Mouse (Mus musculus): ENCODE results near the gene Ttll4. TPM values are rescaled to one million over a fixed set of nuclear protein-coding genes. Genes with fewer than 3 reads are reported as not detected.

Ttll4 gene
- polyA plus RNA-seq, 1 experiment = 42.5 TPM

- H3K4me1 ChIP-seq (ENCODE audit: control insufficient read depth, insufficient read depth, low read length) = peaks cover 7% of the 10 kb centered on the region; the same call in 1 of the 2 replicates
- TF ChIP-seq CTCF (IDR thresholded peaks at IDR 0.05; ENCODE audit: borderline replicate concordance, insufficient read depth, low read length) (no peak; the same call in 1 of the 2 replicates), POLR2A (IDR thresholded peaks at IDR 0.05; ENCODE audit: low read depth, low read length) (no peak)
- H3K4me3 ChIP-seq (ENCODE audit: insufficient read depth, low read length) = no peak within 1 kb of the TSS
- no peak within 1 kb of the TSS for H3K27ac ChIP-seq (ENCODE audit: insufficient read depth, low read length)
Measured at GRCm38 (mm10) chr1:74748643-74749271, 87.2 kb downstream of the Ttll4 start, which contains the start of gene Prkag3. Prkag3 (minus strand) TSS chr1:74749221.

- peaks cover 5% of the 10 kb centered on the region; the same call in 1 of the 2 replicates for H3K4me1 ChIP-seq (ENCODE audit: control insufficient read depth, insufficient read depth, low read length)
- TF ChIP-seq POLR2A (IDR thresholded peaks at IDR 0.05; ENCODE audit: low read depth, low read length) (no peak), CTCF (IDR thresholded peaks at IDR 0.05; ENCODE audit: borderline replicate concordance, insufficient read depth, low read length) (no peak)
- no peak overlapping the region for H3K4me3 ChIP-seq (ENCODE audit: insufficient read depth, low read length)
- no peak overlapping the region for H3K27ac ChIP-seq (ENCODE audit: insufficient read depth, low read length)
Measured at GRCm38 (mm10) chr1:74749301-74749700, 87.8 kb downstream of the Ttll4 start.

GRCm38 (mm10) chr1:74750683-74751082, 89.1 kb downstream of the Ttll4 start:
- Histone ChIP-seq H3K27ac (ENCODE audit: insufficient read depth, low read length) (no peak overlapping the region), H3K4me1 (ENCODE audit: control insufficient read depth, insufficient read depth, low read length) (peaks cover 3% of the 10 kb centered on the region; the same call in 1 of the 2 replicates), H3K4me3 (ENCODE audit: insufficient read depth, low read length) (no peak overlapping the region)
- no peak for TF ChIP-seq POLR2A (IDR thresholded peaks at IDR 0.05; ENCODE audit: low read depth, low read length)
- no peak for TF ChIP-seq CTCF (IDR thresholded peaks at IDR 0.05; ENCODE audit: borderline replicate concordance, insufficient read depth, low read length)

GRCm38 (mm10) chr1:74752150-74752549, 90.6 kb downstream of the Ttll4 start:
- Histone ChIP-seq H3K4me3 (ENCODE audit: insufficient read depth, low read length) (no peak overlapping the region), H3K4me1 (ENCODE audit: control insufficient read depth, insufficient read depth, low read length) (peaks cover 3% of the 10 kb centered on the region; the same call in 1 of the 2 replicates), H3K27ac (ENCODE audit: insufficient read depth, low read length) (no peak overlapping the region)
- no peak for TF ChIP-seq POLR2A (IDR thresholded peaks at IDR 0.05; ENCODE audit: low read depth, low read length)
- no peak for TF ChIP-seq CTCF (IDR thresholded peaks at IDR 0.05; ENCODE audit: borderline replicate concordance, insufficient read depth, low read length)

GRCm38 (mm10) chr1:74752833-74753232, 91.3 kb downstream of the Ttll4 start:
- TF ChIP-seq POLR2A (IDR thresholded peaks at IDR 0.05; ENCODE audit: low read depth, low read length) (no peak), CTCF (IDR thresholded peaks at IDR 0.05; ENCODE audit: borderline replicate concordance, insufficient read depth, low read length) (no peak)
- Histone ChIP-seq H3K27ac (ENCODE audit: insufficient read depth, low read length) (no peak overlapping the region), H3K4me3 (ENCODE audit: insufficient read depth, low read length) (no peak overlapping the region), H3K4me1 (ENCODE audit: control insufficient read depth, insufficient read depth, low read length) (peaks cover 3% of the 10 kb centered on the region; the same call in 1 of the 2 replicates)

Other genes starting within 250 kb of the Ttll4 start
- 50.7 and 51.9 TPM in 2 replicates for gene Cnot9, start 155.7 kb upstream of the Ttll4 start, polyA plus RNA-seq (2011; ENCODE audit: insufficient read length, low read depth, missing spikeins)
- 0.30 and 1.8 TPM in 2 replicates for gene Plcd4, start 118.9 kb upstream of the Ttll4 start, polyA plus RNA-seq (2011; ENCODE audit: insufficient read length, low read depth, missing spikeins)
- 15.8 and 21.0 TPM in 2 replicates for gene Usp37, start 117.5 kb upstream of the Ttll4 start, polyA plus RNA-seq (2011; ENCODE audit: insufficient read length, low read depth, missing spikeins)
- 12.6 and 15.1 TPM in 2 replicates for gene Zfp142, start 73.5 kb upstream of the Ttll4 start, polyA plus RNA-seq (2011; ENCODE audit: insufficient read length, low read depth, missing spikeins)
- 14.5 and 16.8 TPM in 2 replicates for gene Bcs1l, start 73.5 kb upstream of the Ttll4 start, polyA plus RNA-seq (2011; ENCODE audit: insufficient read length, low read depth, missing spikeins)
- gene Rnf25, start 60.3 kb upstream of the Ttll4 start, polyA plus RNA-seq (2011; ENCODE audit: insufficient read length, low read depth, missing spikeins) = 50.6 and 56.1 TPM in 2 replicates
- 4.4 and 7.0 TPM in 2 replicates for gene Stk36, start 60.3 kb upstream of the Ttll4 start, polyA plus RNA-seq (2011; ENCODE audit: insufficient read length, low read depth, missing spikeins)
- gene Cyp27a1, start 51.8 kb downstream of the Ttll4 start, polyA plus RNA-seq (2011; ENCODE audit: insufficient read length, low read depth, missing spikeins) = 0.51 and 2.1 TPM in 2 replicates
- gene Prkag3, start 87.5 kb downstream of the Ttll4 start, polyA plus RNA-seq (2011; ENCODE audit: insufficient read length, low read depth, missing spikeins) = 0.26 and 0.32 TPM in 2 replicates
- not detected in 2 replicates for gene Wnt6, start 110.1 kb downstream of the Ttll4 start, polyA plus RNA-seq (2011; ENCODE audit: insufficient read length, low read depth, missing spikeins)
- gene Wnt10a, start 129.8 kb downstream of the Ttll4 start, polyA plus RNA-seq (2011; ENCODE audit: insufficient read length, low read depth, missing spikeins) = 1.8 and 2.7 TPM in 2 replicates
- not detected in 2 replicates for gene Cdk5r2, start 193.2 kb downstream of the Ttll4 start, polyA plus RNA-seq (2011; ENCODE audit: insufficient read length, low read depth, missing spikeins)
- gene Fev, start 223.7 kb downstream of the Ttll4 start, polyA plus RNA-seq (2011; ENCODE audit: insufficient read length, low read depth, missing spikeins) = not detected in 2 replicates
- not detected in 2 replicates for gene Cryba2, start 231.4 kb downstream of the Ttll4 start, polyA plus RNA-seq (2011; ENCODE audit: insufficient read length, low read depth, missing spikeins)

All from embryonic fibroblast, embryonic 13.5 days (primary cell).